Mouse (Mus musculus) embryo, embryonic 11 days (tissue): ENCODE data around the gene Phykpl.
"Not testable (repeated sequence)": the region's sequence is repeated elsewhere in the genome, so short reads cannot be mapped to it uniquely, and the experiment has no call there.

ENCODE experiments used
- DNase-seq: peaks from one replicate; pipeline ENCODE4 v3.0.0-alpha.2; 2015

Phykpl gene

DNA sequence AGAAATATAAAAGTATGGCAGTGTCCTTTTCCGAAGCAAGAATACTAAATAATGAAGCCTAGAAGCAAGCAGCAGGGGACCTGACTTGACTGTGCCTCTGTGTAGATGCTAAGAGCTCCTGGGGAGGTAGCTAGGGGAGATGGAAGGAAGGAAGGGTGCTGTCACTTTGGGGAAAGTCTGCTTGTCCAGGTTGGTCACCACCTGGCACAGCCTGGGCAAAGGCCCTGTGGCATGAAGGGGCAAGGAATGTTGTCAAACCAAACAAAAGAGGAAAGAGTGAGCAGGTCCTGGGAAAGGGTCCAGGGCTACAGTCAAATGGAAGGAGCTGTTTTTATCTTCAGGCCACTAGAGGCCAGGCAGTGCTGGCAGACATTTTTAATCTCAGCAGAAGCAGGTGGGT, 2.5 kb downstream of the Phykpl start:
- DNase-seq, result no peak

DNA sequence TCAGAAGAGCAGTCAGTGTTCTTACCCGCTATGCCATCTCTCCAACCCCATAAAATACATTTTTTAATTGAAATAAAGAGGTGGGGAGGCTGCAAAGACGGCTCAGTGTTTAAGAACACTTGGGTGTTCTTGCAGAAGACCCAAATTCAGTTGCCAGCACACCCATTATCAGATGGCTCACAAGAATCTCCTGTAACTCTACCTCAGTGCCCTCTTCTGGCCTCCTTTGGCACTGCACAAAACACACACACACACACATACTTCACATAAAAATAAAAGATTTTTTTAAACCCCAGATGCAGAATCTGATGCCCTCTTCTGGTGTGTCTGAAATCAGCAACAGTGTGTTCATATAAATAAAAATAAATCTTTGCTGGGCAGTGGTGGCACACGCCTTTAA, 4.3 kb downstream of the Phykpl start:
- DNase-seq, result no peak

DNA sequence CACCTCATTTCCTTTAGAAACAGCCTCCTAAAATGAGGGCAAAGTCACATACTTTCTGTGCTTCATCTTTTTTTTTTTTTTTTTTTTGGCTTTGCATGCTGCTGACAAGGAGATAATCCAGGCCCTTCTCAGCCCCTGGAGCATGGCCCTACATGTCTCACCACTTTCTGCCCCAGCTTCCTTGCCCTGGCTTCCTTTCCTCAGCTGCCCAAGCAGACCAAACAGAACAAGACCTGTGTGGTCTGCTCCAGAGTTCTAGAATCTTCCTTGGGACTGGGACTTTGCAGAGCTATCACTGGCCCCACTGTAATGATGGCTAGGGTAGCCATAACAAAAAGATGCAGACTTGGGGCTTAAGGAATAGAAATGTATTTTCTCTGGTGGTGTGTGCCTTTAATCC, 5.4 kb downstream of the Phykpl start:
- DNase-seq, result no peak

DNA sequence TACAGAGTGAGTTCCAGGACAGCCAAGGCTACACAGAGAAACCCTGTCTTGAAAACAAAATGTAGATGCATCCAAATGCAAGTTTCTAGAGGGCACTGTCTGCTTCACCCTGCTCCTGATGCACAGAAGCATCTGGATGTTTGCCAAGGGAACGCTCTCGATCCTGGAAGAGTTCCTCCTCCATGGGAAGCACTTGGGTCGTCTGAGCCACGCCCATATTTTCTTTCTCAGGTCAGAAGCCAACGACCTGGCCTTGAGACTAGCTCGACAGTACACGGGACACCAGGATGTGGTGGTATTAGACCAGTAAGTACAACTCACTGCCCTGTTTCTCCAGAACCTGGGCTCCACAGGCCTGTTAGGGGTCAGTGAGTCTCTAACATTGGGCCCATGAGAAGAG, 6.6 kb downstream of the Phykpl start:
- no peak for DNase-seq

- DNase-seq, result no peak
Measured at GRCm38 (mm10) chr11:51591915-51592314, 7.4 kb downstream of the Phykpl start.

- DNase-seq, result no peak
Measured at GRCm38 (mm10) chr11:51593368-51593767, 8.8 kb downstream of the Phykpl start.

- DNase-seq, result no peak
Measured at GRCm38 (mm10) chr11:51593849-51594248, 9.3 kb downstream of the Phykpl start.

- DNase-seq, result no peak
Measured at GRCm38 (mm10) chr11:51594715-51595350, 10.3 kb downstream of the Phykpl start.

GRCm38 (mm10) chr11:51595459-51596083, 11.0 kb downstream of the Phykpl start:
- DNase-seq, result no peak

GRCm38 (mm10) chr11:51597553-51597952, 13.0 kb downstream of the Phykpl start:
- no peak for DNase-seq

GRCm38 (mm10) chr11:51602253-51602652, 17.7 kb downstream of the Phykpl start:
- no peak for DNase-seq

- DNase-seq, result peak; percentile 88
Measured at GRCm38 (mm10) chr11:51605602-51606446, 21.3 kb downstream of the Phykpl start.

- DNase-seq, result peak; percentile 98
Measured at GRCm38 (mm10) chr11:51606447-51607095, 22.0 kb downstream of the Phykpl start, which contains the start of gene Hnrnpab. Hnrnpab (minus strand) TSS chr11:51606847.

DNA sequence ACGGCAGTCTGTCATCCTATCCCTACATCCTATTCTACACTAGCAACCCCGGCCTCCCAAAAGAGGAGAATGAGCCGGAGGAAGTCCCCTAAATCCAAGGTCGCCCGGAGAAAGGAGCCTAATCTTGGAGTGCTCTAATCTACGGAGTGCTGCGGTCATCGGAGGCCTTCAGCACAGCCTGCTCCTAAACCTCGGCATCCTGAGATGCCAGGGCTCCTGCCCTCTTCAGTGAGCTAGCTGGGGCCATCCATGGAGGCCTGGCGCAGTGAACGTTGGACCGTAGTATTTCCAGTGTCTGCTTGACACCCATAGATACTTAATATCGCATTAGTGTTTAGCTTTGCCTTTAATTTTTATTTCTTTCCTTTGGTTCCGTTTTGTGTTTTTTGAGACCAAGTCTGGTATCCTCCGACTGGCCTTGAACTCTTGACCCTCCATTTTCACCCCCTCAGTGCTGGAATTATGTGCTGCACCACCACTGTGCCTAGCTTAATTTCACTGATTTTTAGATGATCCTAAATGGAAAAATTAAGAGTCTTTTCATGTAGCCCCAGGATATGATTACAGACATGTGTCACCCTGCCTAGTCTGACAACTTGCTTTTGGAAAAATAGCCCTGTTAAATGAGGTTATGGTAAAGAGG, 22.7 kb downstream of the Phykpl start:
- DNase-seq, result no peak

- DNase-seq, result no peak
Measured at GRCm38 (mm10) chr11:51609266-51609909, 24.8 kb downstream of the Phykpl start.

GRCm38 (mm10) chr11:51609940-51610339, 25.4 kb downstream of the Phykpl start:
- DNase-seq, result not testable (repeated sequence)

DNA sequence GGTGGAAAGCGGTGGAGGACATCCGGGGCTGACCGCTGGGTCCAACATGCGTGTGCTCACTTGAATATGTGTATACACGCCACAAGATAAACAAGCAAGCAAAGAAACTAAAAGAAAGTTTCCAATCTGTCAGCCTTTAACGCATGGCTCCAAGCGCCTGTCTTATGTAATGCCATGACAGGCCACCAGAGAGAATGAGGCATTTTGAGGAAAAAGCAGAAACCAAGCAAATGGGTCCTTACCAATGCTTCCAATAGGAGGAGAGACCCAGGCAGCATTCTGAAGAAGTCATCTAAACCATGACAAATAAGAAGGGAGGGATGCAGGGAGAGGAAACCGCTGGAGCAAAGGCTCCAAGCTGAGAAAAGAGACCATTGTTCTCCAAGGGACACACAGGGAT, 29.7 kb downstream of the Phykpl start:
- DNase-seq, result no peak

- no peak for DNase-seq
Measured at GRCm38 (mm10) chr11:51615129-51615528, 30.6 kb downstream of the Phykpl start.

GRCm38 (mm10) chr11:51615601-51616000, 31.0 kb downstream of the Phykpl start:
- peak; percentile 85 for DNase-seq

GRCm38 (mm10) chr11:51616113-51616512, 31.6 kb downstream of the Phykpl start:
- not testable (repeated sequence) for DNase-seq

DNA sequence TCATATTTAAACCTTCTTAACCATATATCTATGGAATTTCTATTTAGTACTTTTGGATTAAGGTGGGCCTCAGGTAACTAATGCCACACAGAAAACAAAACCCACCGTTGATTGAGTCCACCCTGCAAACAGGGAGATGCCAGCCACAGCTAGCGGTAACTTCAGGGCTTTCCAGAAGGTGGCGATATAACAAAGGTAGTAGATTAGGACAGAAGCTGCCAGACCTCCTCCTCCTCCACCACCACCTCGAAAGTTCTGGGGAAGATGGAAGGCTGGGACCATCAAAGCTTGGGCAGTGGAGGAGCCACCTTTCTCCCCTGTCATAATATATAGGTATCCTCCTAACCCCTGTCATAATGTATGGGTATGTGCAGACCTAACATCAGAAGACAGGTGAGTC, 33.1 kb downstream of the Phykpl start:
- DNase-seq, result peak; percentile 82

DNA sequence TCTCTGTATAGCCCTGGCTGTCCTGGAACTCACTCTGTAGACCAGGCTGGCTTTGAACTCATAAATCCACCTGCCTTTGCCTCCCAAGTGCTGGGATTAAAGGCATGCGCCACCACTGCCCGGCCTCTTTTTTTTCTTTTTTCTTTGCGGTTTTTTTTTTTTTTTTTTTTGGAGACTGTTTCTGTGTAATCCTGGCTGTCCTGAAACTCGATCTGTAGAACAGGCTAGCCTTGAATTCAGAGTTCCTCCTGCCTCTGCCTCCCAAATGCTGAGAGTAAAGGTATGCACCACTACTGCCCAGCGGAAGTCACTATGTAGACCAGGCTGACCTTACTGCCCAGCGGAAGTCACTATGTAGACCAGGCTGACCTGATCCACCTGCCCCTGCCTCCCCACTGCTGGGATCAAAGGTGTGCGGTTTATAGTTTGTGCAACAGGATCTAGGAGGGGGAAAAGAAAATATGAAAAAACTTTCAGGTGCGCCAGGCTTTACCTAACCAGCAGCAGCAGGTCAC, 34.4 kb downstream of the Phykpl start:
- DNase-seq, result no peak
